Mouse (Mus musculus): ENCODE data around the gene Adgrf1.
"Not testable (repeated sequence)": the region's sequence is repeated elsewhere in the genome, so short reads cannot be mapped to it uniquely, and the experiment has no call there.

Gene Adgrf1

DNA sequence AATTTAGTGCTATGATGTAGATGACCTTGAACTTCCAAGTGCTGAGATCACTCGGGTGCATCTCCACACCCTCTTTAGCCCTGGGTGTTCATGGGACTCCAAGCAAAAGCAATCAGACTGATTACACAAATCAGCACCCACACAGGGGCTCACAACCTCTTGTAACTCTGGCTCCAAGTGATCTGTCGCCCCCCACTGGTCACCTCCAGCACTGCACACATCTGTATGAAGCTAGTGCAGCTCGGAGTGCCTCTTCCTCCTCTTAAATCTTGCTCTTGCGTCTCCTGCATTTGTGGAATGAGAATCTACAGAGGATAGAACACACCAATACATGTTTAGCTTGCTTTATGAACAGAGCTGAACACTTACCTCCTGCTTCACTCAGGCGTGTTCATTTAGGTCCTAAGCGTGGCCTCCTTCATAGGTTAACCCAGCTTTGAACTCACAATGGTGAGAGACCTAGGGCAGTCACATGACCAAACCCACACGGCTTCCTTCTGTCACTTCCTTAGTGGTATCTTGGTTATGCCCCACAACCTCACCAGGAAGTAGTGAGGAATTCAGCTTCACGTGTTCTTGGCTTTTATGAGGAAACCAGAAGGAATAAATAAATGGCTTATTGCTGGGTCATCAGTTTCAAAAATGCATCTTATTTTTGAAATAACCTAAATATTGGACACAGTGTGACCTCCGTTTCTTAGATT is 2.9 kb upstream of the Adgrf1 start:
- DNase-seq: no peak

GRCm38 (mm10) chr17:43276220-43276619 is 6.1 kb downstream of the Adgrf1 start:
- no peak for DNase-seq

- no peak for DNase-seq
Measured at GRCm38 (mm10) chr17:43277223-43277622, 7.1 kb downstream of the Adgrf1 start.

DNA sequence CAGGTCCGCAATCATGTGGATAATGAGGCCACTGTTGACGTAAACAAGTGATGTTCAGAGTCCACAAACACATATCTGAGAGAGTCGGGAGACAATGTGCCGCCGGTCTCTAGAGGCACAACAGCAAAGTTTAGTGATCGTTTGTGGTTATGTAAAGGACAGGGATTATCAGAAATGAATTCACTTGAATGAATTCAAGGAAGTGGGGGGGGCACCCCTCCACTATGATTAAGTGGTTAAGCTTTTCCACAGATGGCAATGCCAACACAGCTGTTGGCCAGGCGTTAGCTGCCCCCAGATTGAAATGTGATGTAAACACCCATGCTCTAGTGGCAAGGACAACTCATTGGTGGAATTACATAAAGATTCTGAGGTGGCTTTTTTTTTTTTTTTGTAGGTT is 9.5 kb downstream of the Adgrf1 start:
- DNase-seq: no peak

- peak; percentile 6 for DNase-seq
Measured at GRCm38 (mm10) chr17:43282353-43282752, 12.2 kb downstream of the Adgrf1 start.

DNA sequence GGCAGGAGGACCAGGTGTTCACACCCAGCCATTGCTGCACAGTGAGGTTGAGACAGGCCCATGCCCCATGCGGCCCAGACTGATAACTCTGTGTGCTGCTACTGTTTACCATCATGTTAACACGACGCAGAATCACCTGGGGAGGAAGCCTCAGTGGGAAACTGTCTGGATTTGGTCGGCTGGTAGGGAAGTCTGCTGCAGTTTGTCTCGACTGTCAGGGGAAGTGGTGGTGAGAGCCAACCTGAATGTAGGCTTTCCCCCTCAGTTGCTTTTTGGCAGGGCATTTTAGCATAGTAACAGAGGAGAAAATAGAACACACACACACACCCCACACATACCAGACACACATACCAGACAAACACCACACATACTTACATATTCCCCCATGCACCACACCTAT is 12.7 kb downstream of the Adgrf1 start:
- DNase-seq: no peak

DNA sequence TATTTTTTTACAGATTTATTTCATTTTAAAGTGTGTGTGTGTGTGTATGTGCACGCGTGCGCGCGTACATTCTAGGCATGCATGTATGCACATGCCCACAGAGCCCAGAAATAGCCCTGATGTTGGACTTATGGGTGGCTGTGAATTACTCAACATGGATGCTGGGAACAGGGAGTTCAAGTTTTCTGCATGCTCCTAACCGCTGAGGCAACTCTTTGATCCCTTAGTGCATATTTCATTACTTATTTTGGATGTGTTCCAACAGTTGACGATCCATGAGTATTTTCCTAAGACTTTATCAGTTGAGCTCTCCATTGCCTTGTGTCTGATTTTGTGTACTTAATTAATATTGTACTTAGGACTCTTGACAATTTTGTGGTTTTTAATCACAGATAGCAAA is 29.4 kb downstream of the Adgrf1 start:
- no peak for DNase-seq

DNA sequence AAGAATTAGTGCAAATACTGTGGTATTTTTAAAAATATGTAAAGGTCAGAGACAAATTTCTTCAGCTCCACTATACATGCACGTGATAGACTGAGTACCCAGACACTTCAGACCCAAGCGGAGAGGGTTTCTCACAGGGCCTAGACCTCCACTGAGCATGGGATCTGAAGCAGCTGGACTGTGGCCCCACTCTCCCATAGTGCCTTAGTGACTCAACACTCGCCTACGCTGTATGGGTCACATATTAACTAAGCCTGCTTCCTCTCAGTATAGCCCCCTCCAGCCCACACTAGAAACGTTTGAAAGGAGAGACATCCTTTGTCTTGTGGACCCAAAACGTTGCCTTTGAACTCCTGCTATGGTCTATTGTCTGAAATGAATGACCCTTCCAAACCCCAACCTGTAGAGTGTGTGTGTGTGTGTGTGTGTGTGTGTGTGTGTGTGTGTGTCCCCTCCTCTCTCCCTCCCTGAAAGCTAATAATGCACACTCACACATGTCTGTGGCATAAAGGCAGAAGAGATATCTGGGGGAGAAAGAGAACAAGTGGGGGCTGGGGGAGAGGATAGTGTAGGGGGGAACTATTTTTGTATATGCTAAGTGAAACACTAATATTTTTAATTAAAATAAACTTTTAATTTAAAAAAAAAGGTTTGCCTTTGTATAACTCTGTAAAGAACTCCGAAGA is 56.0 kb downstream of the Adgrf1 start:
- no peak for DNase-seq

DNA sequence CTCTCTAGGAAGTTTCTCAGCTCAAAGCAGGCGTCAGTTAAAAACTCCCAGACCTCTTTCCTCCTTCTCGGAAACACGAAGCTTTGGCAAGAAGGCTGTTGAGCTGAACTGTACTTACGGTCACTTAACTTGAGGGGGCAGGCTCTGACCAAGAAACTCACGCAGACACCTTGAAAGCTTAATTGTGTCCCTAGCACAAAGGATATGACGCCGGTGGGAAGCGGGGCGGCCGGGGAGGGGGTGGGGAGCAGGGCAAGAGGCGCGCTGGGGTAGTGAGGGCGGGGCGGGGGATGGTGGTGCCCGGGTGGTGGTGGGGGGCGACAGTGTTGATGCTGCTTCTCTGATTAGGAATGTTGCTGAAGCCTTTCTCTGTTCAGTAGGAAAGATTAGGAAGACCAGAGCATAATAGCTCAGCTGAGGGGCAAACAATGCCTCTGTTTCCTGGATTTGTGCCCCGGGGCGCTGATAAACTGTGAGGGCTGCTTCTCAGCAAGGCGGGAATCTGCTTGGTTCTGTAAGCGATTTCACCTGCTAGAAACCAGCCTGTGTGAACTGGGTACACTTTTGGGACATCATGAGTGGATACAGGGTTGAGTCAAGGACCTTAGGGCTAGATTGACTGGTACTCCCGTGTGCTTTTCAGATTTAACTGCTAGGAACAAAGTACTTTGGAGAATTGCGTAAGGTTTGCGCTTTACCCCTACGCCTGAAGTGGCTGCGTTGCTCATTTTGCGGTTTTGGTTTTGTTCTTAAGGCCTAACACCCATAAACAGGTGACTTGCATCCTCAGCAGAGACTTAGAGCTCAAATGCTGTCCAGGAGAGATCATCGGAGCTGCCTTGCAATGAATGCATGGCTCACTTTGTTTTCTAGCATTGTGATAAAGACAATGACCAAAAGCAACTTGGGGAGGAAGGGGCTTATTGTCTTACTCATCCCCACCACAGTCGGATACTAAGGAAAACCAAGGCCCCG is 56.9 kb downstream of the Adgrf1 start:
- no peak for DNase-seq

GRCm38 (mm10) chr17:43327810-43328209 is 57.7 kb downstream of the Adgrf1 start:
- DNase-seq: no peak

DNA sequence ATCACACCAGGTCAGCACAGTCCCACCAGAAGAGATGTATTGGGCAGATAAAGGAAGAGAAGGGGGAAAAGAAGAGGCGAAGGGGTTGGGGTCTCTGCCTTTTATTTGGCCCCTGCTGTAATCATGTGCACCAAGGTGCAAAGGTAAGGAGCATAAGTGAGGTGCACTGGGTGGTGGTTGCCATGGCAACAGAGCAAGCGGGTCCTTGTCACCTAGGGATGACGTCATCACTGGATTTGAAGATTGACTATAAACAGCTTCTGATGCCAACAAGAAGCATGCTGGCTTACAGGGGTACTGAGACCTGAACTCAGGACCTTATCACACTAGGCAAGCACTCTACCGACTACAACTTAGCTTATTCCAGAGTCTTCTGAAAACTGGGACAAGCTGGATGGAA is 59.1 kb downstream of the Adgrf1 start:
- DNase-seq: no peak

DNA sequence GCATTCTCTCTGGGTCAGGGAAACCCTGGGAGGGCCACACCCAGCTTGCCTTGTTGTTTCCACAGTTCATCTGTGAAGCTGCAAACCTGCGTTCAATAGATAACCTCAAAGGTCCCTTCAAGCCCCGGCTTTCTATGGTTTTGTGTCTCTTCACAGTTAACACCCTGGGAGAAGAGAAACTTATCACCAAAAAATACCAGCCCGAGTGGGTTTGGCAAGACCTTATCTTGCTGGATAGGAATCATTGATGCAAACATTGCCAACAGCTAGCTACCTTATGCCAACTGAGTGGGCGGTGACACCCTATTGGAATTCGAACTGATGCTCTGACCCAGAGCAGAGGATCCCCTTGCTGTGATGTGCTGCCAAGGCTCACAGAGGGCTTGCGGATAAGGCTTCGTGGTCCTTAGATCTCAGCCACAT is 59.6 kb downstream of the Adgrf1 start:
- no peak for DNase-seq

DNA sequence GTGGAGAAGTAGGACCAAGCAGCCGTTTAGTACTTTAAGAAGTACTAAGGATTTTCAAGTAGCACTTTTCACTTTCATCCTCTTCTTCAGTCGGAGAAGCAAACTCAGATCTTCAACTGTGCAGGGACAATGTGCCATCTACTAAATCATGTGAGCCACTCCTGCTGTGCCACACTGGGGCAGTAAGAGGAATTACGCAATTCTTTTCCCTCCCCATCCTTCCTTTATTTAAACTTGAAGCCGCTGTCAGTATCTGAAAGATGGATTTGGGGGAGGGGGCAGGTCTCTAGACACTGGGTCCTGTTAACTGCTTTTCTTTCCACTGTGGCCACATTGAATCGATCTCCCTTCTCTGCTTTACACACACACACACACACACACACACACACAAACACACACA is 62.6 kb downstream of the Adgrf1 start:
- DNase-seq: no peak

DNA sequence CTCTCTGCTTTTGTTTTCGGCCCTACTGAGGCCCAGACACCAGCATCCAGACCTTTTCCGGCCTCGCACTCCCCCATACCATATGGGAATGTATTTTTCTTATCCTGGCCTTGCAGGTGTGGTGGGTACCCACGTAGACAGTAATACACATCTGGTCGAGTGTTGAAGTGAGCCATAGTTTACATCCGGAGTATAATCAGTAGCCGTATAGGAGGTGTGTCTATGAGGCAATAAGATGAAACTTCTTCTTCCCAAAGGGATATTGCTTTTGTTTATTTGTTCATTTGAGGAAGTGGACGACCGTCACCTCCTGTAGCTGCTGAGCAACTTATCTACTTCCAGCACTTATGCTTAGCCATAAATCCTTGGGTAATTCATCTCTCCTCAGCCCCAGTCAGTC is 63.9 kb downstream of the Adgrf1 start:
- DNase-seq: no peak

GRCm38 (mm10) chr17:43337643-43338042 is 67.5 kb downstream of the Adgrf1 start:
- DNase-seq: no peak

DNA sequence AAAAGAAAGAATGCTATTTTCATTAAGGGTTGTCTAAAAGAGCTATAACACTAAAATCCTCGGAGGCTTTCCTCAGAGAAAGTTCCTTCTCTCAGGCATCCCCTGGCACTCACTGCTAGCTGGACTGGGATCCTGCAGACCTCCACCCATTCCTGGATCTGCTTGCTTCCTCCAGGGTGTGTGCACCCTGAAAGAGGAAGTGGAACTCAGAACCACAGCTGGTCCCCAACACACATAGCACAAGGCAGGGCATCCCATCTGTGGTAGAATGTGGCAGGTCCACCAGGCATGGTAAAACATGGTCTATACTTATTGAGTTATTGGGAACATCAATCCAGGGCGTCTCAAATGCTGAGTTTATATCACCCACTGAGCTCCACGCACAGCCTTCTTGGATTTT is 68.2 kb downstream of the Adgrf1 start:
- DNase-seq: no peak

GRCm38 (mm10) chr17:43346499-43346898 is 76.4 kb downstream of the Adgrf1 start:
- not testable (repeated sequence) for DNase-seq

- no peak for DNase-seq
Measured at GRCm38 (mm10) chr17:43357902-43358539, 87.9 kb downstream of the Adgrf1 start.

DNA sequence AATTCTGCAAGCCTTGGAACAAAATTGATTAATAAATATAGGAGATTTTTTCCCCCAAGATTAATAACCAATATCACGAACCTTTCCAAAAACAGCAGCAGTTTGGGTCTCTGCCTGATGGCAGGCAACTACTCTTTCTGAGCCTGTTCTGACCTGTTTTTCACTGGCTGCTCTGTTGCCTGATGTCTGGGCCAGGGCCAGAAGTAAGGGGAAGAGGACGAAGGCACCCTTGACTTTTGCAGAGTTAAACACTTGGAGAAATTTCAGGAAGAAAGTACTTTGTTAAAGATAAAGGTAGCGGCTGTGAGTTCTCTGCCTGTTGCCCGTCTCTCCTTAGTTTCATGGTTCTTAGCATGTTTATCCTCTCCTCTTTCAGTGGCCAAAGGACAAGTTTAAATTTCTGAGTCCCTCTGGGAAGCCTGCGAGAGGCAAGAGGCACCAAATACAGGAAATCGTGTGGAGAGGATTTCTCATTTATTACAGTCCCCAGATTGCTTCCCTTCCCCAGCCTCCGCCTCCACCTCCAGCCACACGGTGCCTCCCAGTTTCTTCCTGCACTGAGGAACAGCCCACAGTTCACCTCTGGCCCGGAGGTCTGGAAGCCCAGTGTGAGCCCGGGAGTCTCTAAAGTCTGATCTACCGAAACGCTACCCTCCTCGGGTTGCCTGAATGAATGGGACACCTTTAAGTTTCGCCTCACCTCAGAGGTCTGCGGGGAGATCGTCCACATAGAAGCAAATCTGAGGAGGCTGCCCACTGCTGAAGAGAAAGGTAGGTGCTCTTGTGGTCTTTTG is 89.9 kb downstream of the Adgrf1 start, which contains the start of gene Adgrf5:
TSS of gene Adgrf5 (plus strand) at position 626 of the 794 bp plus-strand sequence.
- no peak for DNase-seq

GRCm38 (mm10) chr17:43361021-43361420 is 90.9 kb downstream of the Adgrf1 start:
- DNase-seq: no peak

DNA sequence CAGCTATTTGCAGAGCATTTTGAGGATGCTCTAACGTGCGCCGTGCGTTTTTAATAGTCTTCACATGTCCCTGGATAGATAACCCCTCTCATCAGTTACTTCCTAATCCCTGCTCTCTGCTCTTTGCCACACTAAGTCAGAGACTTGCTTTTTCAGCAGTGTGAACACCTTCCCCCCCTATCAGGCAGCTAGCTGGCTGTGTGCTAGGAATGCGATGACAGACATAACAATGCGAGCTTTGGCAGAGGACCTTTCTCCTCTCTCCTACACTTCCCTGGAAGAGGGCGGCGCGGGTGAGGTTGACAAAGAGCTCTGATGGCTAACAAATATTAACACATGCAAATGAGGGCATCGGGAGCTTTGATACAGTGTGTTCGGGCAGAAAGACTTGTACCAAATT is 92.2 kb downstream of the Adgrf1 start:
- no peak for DNase-seq

- DNase-seq: no peak
Measured at GRCm38 (mm10) chr17:43362881-43363280, 92.8 kb downstream of the Adgrf1 start.

Data from cerebellum, adult 11 months (tissue).